Mouse (Mus musculus): ENCODE measurements around the gene Tmem63a. TPM values are rescaled to one million over a fixed set of nuclear protein-coding genes. Genes with fewer than 3 reads are reported as not detected.
A peak's percentile ranks its signal among the peaks of the same experiment; 100 is the strongest.

Tmem63a gene
- total and polyA plus RNA-seq, 3 experiments: 0.89 to 3.0 (median 2.2) TPM

- in situ Hi-C loops (cut with MboI; ENCODE audit: low pct_ligation_motif_present, low pct_unique_long_range_greater_than_20kb, low sequenced_read_pairs) (no loop called here), dilution Hi-C loops (cut with MboI; ENCODE audit: extremely low pct_ligation_motif_present, extremely low pct_unique_long_range_greater_than_20kb, low sequenced_read_pairs) (no loop called here)
- no peak for DNase-seq (ENCODE audit: extremely low read depth)
- TF ChIP-seq RAD21 (IDR thresholded peaks at IDR 0.05; ENCODE audit: low read depth, low read length): no peak
- peak overlapping the region; percentile 60 to 78 (median 70) for H3K4me3 ChIP-seq (replicated peaks in 1 of 3; ENCODE audit: low read depth in 2 of 3, low read length in 2 of 3, poor library complexity in 1 of 3)
- no peaks in the 10 kb centered on the region for H3K79me2 ChIP-seq (replicated peaks; ENCODE audit: control insufficient read depth, extremely low read depth, insufficient read depth, poor library complexity, severe bottlenecking)
- no peaks in the 10 kb centered on the region for H3K9me3 ChIP-seq (replicated peaks; ENCODE audit: low read length)
- H3K4me1 ChIP-seq (ENCODE audit: control insufficient read depth in 1 of 2, insufficient read depth in 2 of 2): peaks cover 11 to 34% of the 10 kb centered on the region in 2 experiments
- peaks cover 33% of the 10 kb centered on the region for H3K27me3 ChIP-seq (replicated peaks)
- peak overlapping the region; percentile 83 for H3K4me2 ChIP-seq (ENCODE audit: insufficient read depth, low read depth, poor library complexity, severe bottlenecking)
- H3K36me3 ChIP-seq (replicated peaks in 1 of 2; ENCODE audit: control insufficient read depth in 1 of 2, insufficient read depth in 1 of 2, low read length in 1 of 2): peaks cover 0 to 12% of the 10 kb centered on the region in 2 experiments
- H3K27ac ChIP-seq (ENCODE audit: insufficient read depth, low read depth): no peak overlapping the region
- H3K9ac ChIP-seq (ENCODE audit: insufficient read depth, low read depth): no peak overlapping the region
Observed at GRCm38 (mm10) chr1:180943032-180943644, 994 bp downstream of the Tmem63a start.

- Histone ChIP-seq H3K27me3 (replicated peaks) (peaks cover 33% of the 10 kb centered on the region), H3K27ac (ENCODE audit: insufficient read depth, low read depth) (no peak overlapping the region), H3K4me2 (ENCODE audit: insufficient read depth, low read depth, poor library complexity, severe bottlenecking) (no peak overlapping the region), H3K9me3 (replicated peaks; ENCODE audit: low read length) (no peaks in the 10 kb centered on the region), H3K9ac (ENCODE audit: insufficient read depth, low read depth) (no peak overlapping the region), H3K79me2 (replicated peaks; ENCODE audit: control insufficient read depth, extremely low read depth, insufficient read depth, poor library complexity, severe bottlenecking) (no peaks in the 10 kb centered on the region), H3K4me3 (replicated peaks in 1 of 3; ENCODE audit: low read depth in 2 of 3, low read length in 2 of 3, poor library complexity in 1 of 3) (no peak overlapping the region), H3K4me1 (ENCODE audit: control insufficient read depth in 1 of 2, insufficient read depth in 2 of 2) (peaks cover 11 to 34% of the 10 kb centered on the region in 2 experiments), H3K36me3 (replicated peaks in 1 of 2; ENCODE audit: control insufficient read depth in 1 of 2, insufficient read depth in 1 of 2, low read length in 1 of 2) (peaks cover 0 to 17% of the 10 kb centered on the region in 2 experiments)
- DNase-seq (ENCODE audit: extremely low read depth): no peak
- TF ChIP-seq TCF12 (IDR thresholded peaks at IDR 0.05; ENCODE audit: low read depth, low read length): no peak
- peak in 1 of 2 experiments; percentile 16; a peak in 1 of 4 replicates for TF ChIP-seq CTCF (conservative IDR thresholded peaks at IDR 0.05 in 1 of 2, IDR thresholded peaks at IDR 0.05 in 1 of 2; ENCODE audit: low read depth in 2 of 2, low read length in 2 of 2)
- dilution Hi-C loops (cut with MboI; ENCODE audit: extremely low pct_ligation_motif_present, extremely low pct_unique_long_range_greater_than_20kb, low sequenced_read_pairs) (no loop called here), in situ Hi-C loops (cut with MboI; ENCODE audit: low pct_ligation_motif_present, low pct_unique_long_range_greater_than_20kb, low sequenced_read_pairs) (no loop called here)
Observed at GRCm38 (mm10) chr1:180943896-180944295, 1.8 kb downstream of the Tmem63a start.

GRCm38 (mm10) chr1:180944553-180944952 lies 2.4 kb downstream of the Tmem63a start:
- H3K9ac ChIP-seq (ENCODE audit: insufficient read depth, low read depth): no peak overlapping the region
- TF ChIP-seq RAD21 (IDR thresholded peaks at IDR 0.05; ENCODE audit: low read depth, low read length) (no peak), CHD2 (IDR thresholded peaks at IDR 0.05; ENCODE audit: low read length) (no peak)
- dilution Hi-C loops (cut with MboI; ENCODE audit: extremely low pct_ligation_motif_present, extremely low pct_unique_long_range_greater_than_20kb, low sequenced_read_pairs) (no loop called here), in situ Hi-C loops (cut with MboI; ENCODE audit: low pct_ligation_motif_present, low pct_unique_long_range_greater_than_20kb, low sequenced_read_pairs) (no loop called here)
- H3K9me3 ChIP-seq (replicated peaks; ENCODE audit: low read length): no peaks in the 10 kb centered on the region
- H3K79me2 ChIP-seq (replicated peaks; ENCODE audit: control insufficient read depth, extremely low read depth, insufficient read depth, poor library complexity, severe bottlenecking): no peaks in the 10 kb centered on the region
- H3K4me1 ChIP-seq (ENCODE audit: control insufficient read depth in 1 of 2, insufficient read depth in 2 of 2): peaks cover 11 to 34% of the 10 kb centered on the region in 2 experiments
- H3K27ac ChIP-seq (ENCODE audit: insufficient read depth, low read depth): no peak overlapping the region
- no peak overlapping the region for H3K4me3 ChIP-seq (replicated peaks in 1 of 3; ENCODE audit: low read depth in 2 of 3, low read length in 2 of 3, poor library complexity in 1 of 3)
- no peak overlapping the region for H3K4me2 ChIP-seq (ENCODE audit: insufficient read depth, low read depth, poor library complexity, severe bottlenecking)
- peaks cover 33% of the 10 kb centered on the region for H3K27me3 ChIP-seq (replicated peaks)
- DNase-seq (ENCODE audit: extremely low read depth): no peak
- H3K36me3 ChIP-seq (replicated peaks in 1 of 2; ENCODE audit: control insufficient read depth in 1 of 2, insufficient read depth in 1 of 2, low read length in 1 of 2): peaks cover 0 to 21% of the 10 kb centered on the region in 2 experiments
